Mouse (Mus musculus) adrenal gland, adult 10 weeks (tissue): ENCODE data around the gene Spem2. TPM values are rescaled to one million over a fixed set of nuclear protein-coding genes. Genes with fewer than 3 reads are reported as not detected.

Source experiments
- polyA plus RNA-seq: library from polyadenylated mRNA; stranded (reverse); fragments of 350-450 nt; fragmentation: Illumina TruSeq; extraction: RNeasy Lipid Tissue Mini Kit (QIAGEN cat#74804); gene quantifications from one replicate; pipeline ENCODE4 v1.2.3, GENCODE M21; 2014; ENCODE audit warnings: low read depth, low replicate concordance

Spem2 gene
- polyA plus RNA-seq = not detected

DNA sequence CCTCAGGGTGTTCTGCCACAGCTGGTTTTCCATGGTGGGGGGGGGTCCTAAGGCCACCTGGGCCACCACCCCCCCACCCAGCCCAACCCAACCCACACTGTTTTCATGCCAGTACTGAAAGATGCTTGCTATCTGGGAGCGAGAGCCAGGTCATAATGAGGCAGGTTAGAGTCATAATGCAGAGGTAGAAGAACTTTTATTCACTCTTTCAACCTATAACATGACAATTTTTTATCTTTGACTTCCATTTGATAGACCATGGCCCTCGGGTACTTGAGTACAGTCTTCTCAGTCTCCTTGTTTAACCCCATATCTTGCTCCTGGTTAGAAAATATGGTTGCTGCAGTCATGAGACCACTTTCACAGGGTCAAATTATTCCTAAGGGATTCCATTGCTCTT is at the start of gene Spem2:
Spem2 (minus strand) TSS at position 101 of the 400 bp plus-strand sequence.

DNA sequence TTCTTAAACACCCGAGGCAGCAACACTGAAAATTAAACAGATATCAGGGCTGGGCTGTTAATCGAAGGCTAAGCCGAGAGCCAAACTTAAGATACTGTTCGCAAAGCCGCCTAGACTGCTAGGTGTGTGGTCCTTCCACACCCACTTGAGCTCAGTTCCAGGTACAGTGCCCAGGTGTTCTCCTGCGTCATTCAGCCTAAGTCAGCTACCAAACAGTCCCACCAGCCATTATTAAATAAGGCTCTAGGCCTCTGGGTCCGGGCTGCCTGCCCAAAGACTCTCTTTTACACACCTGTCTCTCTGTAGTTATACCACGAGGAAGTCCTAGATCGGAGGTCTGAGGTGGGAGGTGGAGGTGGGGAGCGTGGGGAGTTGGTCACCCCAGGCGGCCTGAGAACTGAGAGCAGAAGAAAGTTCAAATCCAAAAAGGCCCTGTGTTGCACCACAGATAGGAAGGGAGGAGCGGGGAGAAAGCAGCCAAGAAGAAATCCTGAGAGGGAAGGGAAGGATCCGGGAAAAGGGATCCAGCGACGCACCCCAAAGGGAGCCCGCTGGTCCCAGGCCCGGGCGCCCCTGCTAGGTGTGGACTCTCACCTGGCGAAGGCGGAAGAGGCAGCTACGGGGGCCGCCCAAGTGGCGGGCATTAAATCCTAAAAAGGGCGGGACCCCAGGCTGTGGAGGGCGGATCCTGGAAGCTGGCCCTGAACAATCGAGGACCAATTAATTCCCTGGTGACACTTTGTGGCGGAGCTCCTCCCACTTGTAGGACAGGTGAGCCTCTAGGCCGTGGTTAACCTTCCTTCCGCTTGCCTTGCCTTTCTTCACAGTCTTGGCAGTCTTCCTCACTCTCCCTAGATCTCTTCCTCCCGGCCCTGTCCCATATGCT is 40.1 kb upstream of the Spem2 start, which contains the start of gene Tnk1:
Tnk1 (minus strand) TSS at position 618 of the 886 bp plus-strand sequence.

DNA sequence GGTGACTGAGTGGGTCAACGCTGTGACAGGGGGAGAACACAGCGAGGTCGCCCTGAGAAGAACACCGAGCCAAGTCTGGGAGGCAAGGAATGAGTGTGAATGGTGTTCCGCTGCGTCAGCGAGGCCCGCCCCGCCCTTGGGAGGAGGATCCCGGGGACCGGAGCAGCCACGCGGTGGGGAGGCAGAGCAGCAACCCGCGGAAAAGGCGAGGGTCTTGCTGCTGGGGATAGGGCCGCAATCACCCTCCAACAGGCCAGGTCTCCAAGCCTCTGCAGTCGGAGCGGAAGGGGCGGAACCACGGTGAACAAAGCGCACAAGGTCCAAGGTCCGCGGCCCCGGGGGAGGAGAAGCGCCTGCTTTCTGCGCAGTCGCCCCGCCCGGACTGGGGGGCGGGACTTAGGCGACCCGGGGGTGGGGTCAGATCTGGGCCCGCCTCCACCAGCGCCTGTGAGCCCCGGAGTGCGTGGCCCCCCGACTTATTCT is 28.0 kb upstream of the Spem2 start, which contains the start of gene Plscr3:
Plscr3 (plus strand) TSS at position 179 of the 483 bp plus-strand sequence.

DNA sequence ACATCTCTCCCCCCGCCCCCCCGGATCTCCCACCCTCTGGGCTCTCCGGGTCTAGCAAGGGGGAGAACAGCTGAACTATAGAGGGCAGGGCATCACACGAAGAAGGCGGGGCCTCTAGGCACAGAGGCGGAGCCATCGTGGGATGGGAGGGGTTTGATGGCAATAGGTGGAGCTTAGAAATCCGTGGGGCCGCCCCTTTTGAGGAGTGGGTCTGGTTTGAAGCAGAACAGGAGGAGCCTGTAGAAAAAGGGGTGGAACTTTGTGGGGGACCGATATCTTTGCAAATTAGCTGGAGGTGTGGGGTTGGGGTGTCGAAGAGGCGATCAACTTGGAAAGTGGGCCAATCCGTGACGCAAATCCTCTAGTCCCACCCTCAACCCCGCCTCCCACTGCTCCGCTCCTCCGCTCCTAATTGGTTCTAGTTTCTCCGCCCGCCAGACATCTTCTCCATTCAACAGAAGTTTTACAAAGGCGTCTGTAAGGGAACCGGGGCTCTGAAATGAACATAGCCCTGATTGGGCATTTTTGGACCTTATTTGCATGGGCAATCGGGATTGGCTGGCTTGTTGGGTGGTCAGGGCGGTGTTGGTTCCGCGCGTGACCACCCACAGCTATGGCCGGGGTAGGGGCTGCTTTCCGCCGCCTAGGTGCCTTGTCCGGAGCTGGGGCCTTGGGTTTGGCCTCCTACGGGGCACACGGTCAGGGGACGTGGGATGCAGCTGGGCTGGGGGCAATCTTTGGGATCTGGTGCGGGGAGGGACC is 19.9 kb upstream of the Spem2 start, which contains the start of gene Tmem256:
Tmem256 (plus strand) TSS at position 563 of the 762 bp plus-strand sequence.

GRCm38 (mm10) chr11:69837604-69837951 is 19.3 kb upstream of the Spem2 start, which contains the start of gene Nlgn2:
Gene Nlgn2, minus strand, starts transcription at chr11:69837784.

DNA sequence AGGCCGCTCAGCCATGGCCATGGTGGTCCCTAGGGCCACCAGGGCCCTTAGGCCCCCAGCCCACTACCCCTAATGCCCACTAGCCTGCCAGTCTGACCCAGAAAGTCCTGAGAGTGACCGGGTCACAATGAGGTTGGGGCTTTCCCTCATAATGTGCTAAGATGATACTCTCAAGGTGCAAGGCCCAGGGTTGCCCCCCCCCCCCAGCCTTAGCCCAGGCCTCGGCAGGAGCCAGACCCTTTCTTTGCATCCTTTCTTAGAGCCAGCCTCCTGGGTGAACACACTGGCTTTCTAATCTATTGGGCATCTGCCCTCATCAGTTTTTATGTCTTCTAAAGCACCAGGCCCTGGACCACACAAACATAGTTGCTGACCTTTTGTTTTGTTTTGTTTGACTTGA is 3.8 kb upstream of the Spem2 start, which contains the start of gene Spem1:
Spem1 (minus strand) TSS at position 101 of the 400 bp plus-strand sequence.

DNA sequence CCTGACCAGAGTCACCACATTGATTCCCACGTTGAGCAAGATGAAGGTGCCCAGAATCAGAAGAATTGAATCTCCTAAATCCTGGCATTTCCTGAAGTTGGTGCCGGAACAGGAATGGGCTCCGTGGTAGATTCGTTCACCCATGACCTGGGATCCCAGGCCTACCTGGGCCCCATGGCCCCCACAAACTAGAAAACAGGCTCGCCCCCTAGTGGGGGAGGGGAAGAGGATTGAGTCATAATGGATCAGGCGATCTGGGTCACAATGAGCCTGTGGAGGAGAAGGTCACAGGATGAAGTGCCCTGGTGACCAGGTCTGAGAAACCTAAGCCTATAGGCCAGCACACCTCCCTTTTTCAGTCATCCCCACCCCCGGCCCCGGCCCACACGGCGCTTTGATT is 3.1 kb downstream of the Spem2 start, which contains the start of gene Gm39566:
Gm39566 (minus strand) TSS at position 144 of the 400 bp plus-strand sequence.

GRCm38 (mm10) chr11:69804972-69805909 is 13.0 kb downstream of the Spem2 start, which contains the start of gene Tmem102:
Gene Tmem102, minus strand, starts transcription at chr11:69805624.

DNA sequence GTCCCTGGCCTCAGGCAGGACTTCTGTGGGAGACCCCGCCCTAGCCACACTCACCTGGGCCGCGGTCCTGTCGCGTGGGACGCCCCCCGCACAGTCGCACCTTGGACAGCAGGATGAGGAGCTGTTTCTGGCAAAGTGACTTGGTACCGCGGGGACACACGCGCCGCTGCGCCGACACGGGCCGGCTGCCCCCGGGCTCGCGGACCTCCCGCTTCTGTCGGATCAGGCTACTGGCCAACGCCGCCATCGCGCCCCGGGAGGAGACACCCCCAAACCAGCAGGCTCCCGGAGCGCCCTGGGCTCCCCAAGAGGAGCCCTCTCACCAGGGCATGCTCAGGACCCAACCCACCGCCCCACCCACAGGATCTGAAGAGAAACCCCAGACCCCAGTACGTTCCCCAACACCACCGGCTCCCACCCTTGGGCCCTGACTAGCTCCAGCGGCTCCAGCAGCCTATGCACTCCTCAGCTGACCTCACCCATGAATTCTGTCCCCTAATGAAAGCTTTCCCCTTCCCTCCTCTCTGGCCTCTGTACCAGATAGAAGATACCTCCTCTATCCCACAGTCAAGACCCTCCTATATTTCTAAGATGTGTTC is 16.8 kb downstream of the Spem2 start, which contains the start of gene Fgf11:
Fgf11 (minus strand) TSS at position 479 of the 599 bp plus-strand sequence.

DNA sequence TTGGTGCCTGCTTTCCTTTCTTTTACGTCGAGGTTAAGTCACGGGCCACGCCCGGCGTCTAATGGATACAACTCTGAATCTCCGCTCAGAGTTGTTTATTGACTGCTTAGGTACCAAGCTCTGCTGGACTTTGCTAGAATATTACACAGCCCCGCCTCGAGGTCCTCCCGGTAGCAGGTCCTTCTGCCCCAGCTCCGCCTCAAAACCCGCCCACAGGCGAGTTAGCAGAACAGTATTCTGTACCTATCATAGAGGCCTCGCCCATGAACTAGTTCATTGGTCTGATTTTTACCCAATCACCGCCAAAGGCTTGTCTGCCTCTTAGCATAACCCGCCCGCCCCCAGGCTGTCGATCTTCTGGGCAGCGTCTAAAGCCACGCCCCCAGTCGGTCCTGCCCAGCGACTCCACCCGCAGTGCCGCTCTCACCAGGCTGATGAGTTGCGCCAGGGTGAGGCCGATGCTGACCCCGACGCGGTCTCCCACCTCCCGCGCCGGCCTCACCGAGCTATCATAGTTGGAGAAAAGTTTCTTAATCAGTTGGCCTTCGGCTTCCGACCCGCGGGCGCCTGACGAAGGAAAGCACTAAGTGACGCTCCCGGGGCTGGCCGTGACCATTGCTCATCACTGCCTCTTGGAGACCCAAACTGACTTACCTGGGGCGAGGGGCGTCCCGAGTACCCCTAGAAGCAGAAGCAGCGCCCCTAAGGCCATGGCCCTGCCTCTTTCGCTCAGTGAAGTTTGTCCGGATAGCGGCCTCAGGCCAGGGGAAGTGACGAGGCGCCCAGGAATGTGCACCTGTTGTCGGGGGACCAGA is 22.9 kb downstream of the Spem2 start, which contains the start of gene Chrnb1:
Chrnb1 (minus strand) TSS at position 776 of the 815 bp plus-strand sequence.

Other genes with a start within 250 kb of the Spem2 start
- 1.6 TPM for gene Wrap53, start 238.2 kb downstream of the Spem2 start, polyA plus RNA-seq
- 8.5 TPM for gene Trp53, start 238.1 kb downstream of the Spem2 start, polyA plus RNA-seq
- gene Atp1b2, start 212.5 kb downstream of the Spem2 start, polyA plus RNA-seq = 31.6 TPM
- gene Shbg, start 200.6 kb downstream of the Spem2 start, polyA plus RNA-seq = not detected
- 2.8 TPM for gene Sat2, start 196.4 kb downstream of the Spem2 start, polyA plus RNA-seq
- gene Fxr2, start 185.5 kb downstream of the Spem2 start, polyA plus RNA-seq = 14.5 TPM
- gene Sox15, start 163.2 kb downstream of the Spem2 start, polyA plus RNA-seq = not detected
- 23.0 TPM for gene Mpdu1, start 155.8 kb downstream of the Spem2 start, polyA plus RNA-seq
- gene Cd68, start 152.3 kb downstream of the Spem2 start, polyA plus RNA-seq = 4.0 TPM
- gene Eif4a1, start 146.0 kb downstream of the Spem2 start, polyA plus RNA-seq = 617 TPM
- 56.8 TPM for gene Senp3, start 136.4 kb downstream of the Spem2 start, polyA plus RNA-seq
- 8.3 TPM for gene Tnfsf13, start 132.7 kb downstream of the Spem2 start, polyA plus RNA-seq
- gene Tnfsf12, start 122.6 kb downstream of the Spem2 start, polyA plus RNA-seq = 2.2 TPM
- gene Tnfsfm13, start 122.4 kb downstream of the Spem2 start, polyA plus RNA-seq = 1.6 TPM
- gene Polr2a, start 59.8 kb downstream of the Spem2 start, polyA plus RNA-seq = 37.7 TPM
- not detected for gene Slc35g3, start 56.5 kb downstream of the Spem2 start, polyA plus RNA-seq
- gene Zbtb4, start 52.6 kb downstream of the Spem2 start, polyA plus RNA-seq = 35.4 TPM
- gene Chrnb1, start 22.5 kb downstream of the Spem2 start, polyA plus RNA-seq = 1.3 TPM
- 5.0 TPM for gene Fgf11, start 16.6 kb downstream of the Spem2 start, polyA plus RNA-seq
- gene Tmem102, start 12.8 kb downstream of the Spem2 start, polyA plus RNA-seq = not detected
- not detected for gene Gm39566, start 3.2 kb downstream of the Spem2 start, polyA plus RNA-seq
- gene Spem1, start 3.7 kb upstream of the Spem2 start, polyA plus RNA-seq = not detected
- gene Nlgn2, start 19.3 kb upstream of the Spem2 start, polyA plus RNA-seq = 1.5 TPM
- 24.3 TPM for gene Tmem256, start 20.0 kb upstream of the Spem2 start, polyA plus RNA-seq
- gene Plscr3, start 27.9 kb upstream of the Spem2 start, polyA plus RNA-seq = 1.6 TPM
- not detected for gene Tnk1, start 40.3 kb upstream of the Spem2 start, polyA plus RNA-seq
- gene Tmem95, start 59.6 kb upstream of the Spem2 start, polyA plus RNA-seq = not detected
- gene Kctd11, start 62.9 kb upstream of the Spem2 start, polyA plus RNA-seq = 2.4 TPM
- gene Acap1, start 77.1 kb upstream of the Spem2 start, polyA plus RNA-seq = not detected
- gene 2810408A11Rik, start 82.5 kb upstream of the Spem2 start, polyA plus RNA-seq = not detected
- gene Neurl4, start 82.6 kb upstream of the Spem2 start, polyA plus RNA-seq = 3.1 TPM
- 22.9 TPM for gene Gps2, start 95.4 kb upstream of the Spem2 start, polyA plus RNA-seq
- gene Eif5a, start 103.5 kb upstream of the Spem2 start, polyA plus RNA-seq = 242 TPM
- gene Ybx2, start 117.3 kb upstream of the Spem2 start, polyA plus RNA-seq = 1.4 TPM
- gene Slc2a4, start 129.7 kb upstream of the Spem2 start, polyA plus RNA-seq = 2.4 TPM
- gene Cldn7, start 146.3 kb upstream of the Spem2 start, polyA plus RNA-seq = not detected
- 46.8 TPM for gene Ctdnep1, start 162.7 kb upstream of the Spem2 start, polyA plus RNA-seq
- 17.4 TPM for gene Elp5, start 164.1 kb upstream of the Spem2 start, polyA plus RNA-seq
- gene Gabarap, start 172.7 kb upstream of the Spem2 start, polyA plus RNA-seq = 525 TPM
- gene Phf23, start 177.3 kb upstream of the Spem2 start, polyA plus RNA-seq = 20.2 TPM
- gene Dvl2, start 182.1 kb upstream of the Spem2 start, polyA plus RNA-seq = 0.76 TPM
- gene Acadvl, start 196.9 kb upstream of the Spem2 start, polyA plus RNA-seq = 27.3 TPM
- gene Dlg4, start 198.5 kb upstream of the Spem2 start, polyA plus RNA-seq = 1.6 TPM
- not detected for gene Asgr1, start 235.6 kb upstream of the Spem2 start, polyA plus RNA-seq